Mouse (Mus musculus) stomach, postnatal 0 days (tissue): ENCODE data around the gene Tmem268.

ENCODE experiments used
- CTCF ChIP-seq: IDR thresholded peaks from 2 replicates; pipeline ENCODE4 v1.5.1; 2016; ENCODE audit warnings: antibody characterized with exemption, low read depth, mild to moderate bottlenecking, moderate library complexity
- EP300 ChIP-seq: optimal IDR thresholded peaks from 2 replicates; pipeline ENCODE3; 2016; ENCODE audit warnings: antibody characterized with exemption

GRCm38 (mm10) chr4:63601263-63601662 is 42.7 kb downstream of the Tmem268 start:
- no peak for TF ChIP-seq CTCF
- TF ChIP-seq EP300 = no peak
